Mouse (Mus musculus) testis, adult 2 months (tissue): Measurements from ENCODE around the gene Bbs12.

Experiments used
- CTCF ChIP-seq: fragments of 200-500 bp; IDR thresholded peaks from 2 replicates; pipeline ENCODE4 v1.5.1; 2012; ENCODE audit warnings: low read depth, mild to moderate bottlenecking, inconsistent platforms, low read length, moderate library complexity; ENCODE audit not compliant: control insufficient read depth, insufficient read depth, insufficient replicate concordance
- POLR2A ChIP-seq: fragments of 200-500 bp; IDR thresholded peaks from 2 replicates; pipeline ENCODE4 v1.6.1; 2012; ENCODE audit warnings: low read depth, mild to moderate bottlenecking, inconsistent platforms, low read length, moderate library complexity; ENCODE audit not compliant: control insufficient read depth

GRCm38 (mm10) chr3:37365976-37366375, 53.6 kb downstream of the Bbs12 start:
- TF ChIP-seq CTCF (no peak), POLR2A (no peak)
